Mouse (Mus musculus): ENCODE measurements at regions not wholly inside any gene's neighbourhood (a gene's known extent, or its start where the extent isn't known, plus 50 kb on each side); places are given as distances from the start of the nearest gene placed in this dataset.

- TF ChIP-seq CTCF (IDR thresholded peaks at IDR 0.05; ENCODE audit: low read depth) = no peak
- no peaks in the 10 kb centered on the region for H3K27me3 ChIP-seq (ENCODE audit: insufficient read depth, low read length)
- no peaks in the 10 kb centered on the region for H3K9me3 ChIP-seq (ENCODE audit: low read length)
- DNase-seq = peak; percentile 20
- ATAC-seq = no peak
- no peaks in the 10 kb centered on the region for H3K4me1 ChIP-seq (ENCODE audit: insufficient read depth)
- no peak overlapping the region for H3K4me3 ChIP-seq (ENCODE audit: low read depth, low read length)
- no peak overlapping the region for H3K9ac ChIP-seq
- WGBS = 79% methylated on average over 4 of the region's 4 CpGs
- no peak overlapping the region for H3K4me2 ChIP-seq (ENCODE audit: low read depth)
- H3K36me3 ChIP-seq (ENCODE audit: insufficient read depth) = no peaks in the 10 kb centered on the region
- no peak overlapping the region for H3K27ac ChIP-seq (ENCODE audit: low read depth, low read length)
Observed at GRCm38 (mm10) chr2:47750997-47751623, 1062.8 kb upstream of the Acvr2a start.

- H3K27me3 ChIP-seq (ENCODE audit: insufficient read depth, low read length) = no peaks in the 10 kb centered on the region
- no peak overlapping the region for H3K9ac ChIP-seq
- no peaks in the 10 kb centered on the region for H3K4me1 ChIP-seq (ENCODE audit: insufficient read depth)
- no peak overlapping the region for H3K4me3 ChIP-seq (ENCODE audit: low read depth, low read length)
- H3K27ac ChIP-seq (ENCODE audit: low read depth, low read length) = no peak overlapping the region
- no peak overlapping the region for H3K4me2 ChIP-seq (ENCODE audit: low read depth)
- DNase-seq (no peak), ATAC-seq (no peak)
- TF ChIP-seq CTCF (IDR thresholded peaks at IDR 0.05; ENCODE audit: low read depth) = no peak
- H3K36me3 ChIP-seq (ENCODE audit: insufficient read depth) = no peaks in the 10 kb centered on the region
- no peaks in the 10 kb centered on the region for H3K9me3 ChIP-seq (ENCODE audit: low read length)
Observed at GRCm38 (mm10) chr2:47755716-47756115, 1058.2 kb upstream of the Acvr2a start.

GRCm38 (mm10) chr2:47756248-47756647 is 1057.7 kb upstream of the Acvr2a start:
- no peaks in the 10 kb centered on the region for H3K36me3 ChIP-seq (ENCODE audit: insufficient read depth)
- no peak overlapping the region for H3K4me2 ChIP-seq (ENCODE audit: low read depth)
- ATAC-seq = no peak
- H3K27me3 ChIP-seq (ENCODE audit: insufficient read depth, low read length) = no peaks in the 10 kb centered on the region
- H3K4me1 ChIP-seq (ENCODE audit: insufficient read depth) = no peaks in the 10 kb centered on the region
- H3K9ac ChIP-seq = no peak overlapping the region
- H3K9me3 ChIP-seq (ENCODE audit: low read length) = no peaks in the 10 kb centered on the region
- 55% methylated on average over 4 of the region's 4 CpGs for WGBS
- DNase-seq = no peak
- H3K27ac ChIP-seq (ENCODE audit: low read depth, low read length) = no peak overlapping the region
- no peak overlapping the region for H3K4me3 ChIP-seq (ENCODE audit: low read depth, low read length)
- TF ChIP-seq CTCF (IDR thresholded peaks at IDR 0.05; ENCODE audit: low read depth) = 0 out of 2 replicates have a peak, but pooled peaks have one; percentile 22

GRCm38 (mm10) chr2:47775766-47776165 is 1038.1 kb upstream of the Acvr2a start:
- no peaks in the 10 kb centered on the region for H3K36me3 ChIP-seq (ENCODE audit: insufficient read depth)
- H3K27me3 ChIP-seq (ENCODE audit: insufficient read depth, low read length) = no peaks in the 10 kb centered on the region
- H3K9me3 ChIP-seq (ENCODE audit: low read length) = no peaks in the 10 kb centered on the region
- TF ChIP-seq CTCF (IDR thresholded peaks at IDR 0.05; ENCODE audit: low read depth) = no peak
- DNase-seq = no peak
- H3K27ac ChIP-seq (ENCODE audit: low read depth, low read length) = no peak overlapping the region
- no peak overlapping the region for H3K9ac ChIP-seq
- H3K4me3 ChIP-seq (ENCODE audit: low read depth, low read length) = no peak overlapping the region
- ATAC-seq = no peak
- no peak overlapping the region for H3K4me2 ChIP-seq (ENCODE audit: low read depth)
- 44% methylated on average over 1 of the region's 1 CpGs for WGBS
- H3K4me1 ChIP-seq (ENCODE audit: insufficient read depth) = no peaks in the 10 kb centered on the region

GRCm38 (mm10) chr2:47776965-47777364 is 1036.9 kb upstream of the Acvr2a start:
- no peaks in the 10 kb centered on the region for H3K27me3 ChIP-seq (ENCODE audit: insufficient read depth, low read length)
- H3K9me3 ChIP-seq (ENCODE audit: low read length) = no peaks in the 10 kb centered on the region
- no peaks in the 10 kb centered on the region for H3K4me1 ChIP-seq (ENCODE audit: insufficient read depth)
- ATAC-seq = no peak
- TF ChIP-seq CTCF (IDR thresholded peaks at IDR 0.05; ENCODE audit: low read depth) = no peak
- WGBS = 65% methylated on average over 1 of the region's 1 CpGs
- H3K4me3 ChIP-seq (ENCODE audit: low read depth, low read length) = no peak overlapping the region
- H3K36me3 ChIP-seq (ENCODE audit: insufficient read depth) = no peaks in the 10 kb centered on the region
- no peak overlapping the region for H3K27ac ChIP-seq (ENCODE audit: low read depth, low read length)
- H3K4me2 ChIP-seq (ENCODE audit: low read depth) = no peak overlapping the region
- peak; percentile 5 for DNase-seq
- no peak overlapping the region for H3K9ac ChIP-seq

- TF ChIP-seq CTCF (IDR thresholded peaks at IDR 0.05; ENCODE audit: low read depth) = peak; percentile 72
- H3K27me3 ChIP-seq (ENCODE audit: insufficient read depth, low read length) = no peaks in the 10 kb centered on the region
- no peaks in the 10 kb centered on the region for H3K9me3 ChIP-seq (ENCODE audit: low read length)
- H3K27ac ChIP-seq (ENCODE audit: low read depth, low read length) = no peak overlapping the region
- peak; percentile 73 for DNase-seq
- H3K4me2 ChIP-seq (ENCODE audit: low read depth) = no peak overlapping the region
- no peaks in the 10 kb centered on the region for H3K4me1 ChIP-seq (ENCODE audit: insufficient read depth)
- no peaks in the 10 kb centered on the region for H3K36me3 ChIP-seq (ENCODE audit: insufficient read depth)
- WGBS = 4% methylated on average over 3 of the region's 3 CpGs
- no peak for ATAC-seq
- H3K9ac ChIP-seq = no peak overlapping the region
- no peak overlapping the region for H3K4me3 ChIP-seq (ENCODE audit: low read depth, low read length)
Observed at GRCm38 (mm10) chr2:47785848-47786247, 1028.1 kb upstream of the Acvr2a start.

- Histone ChIP-seq H3K27ac (ENCODE audit: low read depth, low read length) (no peak overlapping the region), H3K27me3 (ENCODE audit: insufficient read depth, low read length) (no peaks in the 10 kb centered on the region), H3K4me2 (ENCODE audit: low read depth) (no peak overlapping the region), H3K9me3 (ENCODE audit: low read length) (no peaks in the 10 kb centered on the region), H3K36me3 (ENCODE audit: insufficient read depth) (no peaks in the 10 kb centered on the region), H3K4me1 (ENCODE audit: insufficient read depth) (no peaks in the 10 kb centered on the region), H3K9ac (no peak overlapping the region), H3K4me3 (ENCODE audit: low read depth, low read length) (no peak overlapping the region)
- DNase-seq (peak; percentile 50), ATAC-seq (peak; percentile 50)
- whole genome bisulfite sequencing = 57% methylated on average over 2 of the region's 2 CpGs
- TF ChIP-seq CTCF (IDR thresholded peaks at IDR 0.05; ENCODE audit: low read depth) = no peak
Observed at GRCm38 (mm10) chr2:47822746-47823271, 991.1 kb upstream of the Acvr2a start.

All from forebrain, postnatal 0 days (tissue).